Mouse (Mus musculus): ENCODE measurements around the gene Sae1.

The Sae1 gene

DNA sequence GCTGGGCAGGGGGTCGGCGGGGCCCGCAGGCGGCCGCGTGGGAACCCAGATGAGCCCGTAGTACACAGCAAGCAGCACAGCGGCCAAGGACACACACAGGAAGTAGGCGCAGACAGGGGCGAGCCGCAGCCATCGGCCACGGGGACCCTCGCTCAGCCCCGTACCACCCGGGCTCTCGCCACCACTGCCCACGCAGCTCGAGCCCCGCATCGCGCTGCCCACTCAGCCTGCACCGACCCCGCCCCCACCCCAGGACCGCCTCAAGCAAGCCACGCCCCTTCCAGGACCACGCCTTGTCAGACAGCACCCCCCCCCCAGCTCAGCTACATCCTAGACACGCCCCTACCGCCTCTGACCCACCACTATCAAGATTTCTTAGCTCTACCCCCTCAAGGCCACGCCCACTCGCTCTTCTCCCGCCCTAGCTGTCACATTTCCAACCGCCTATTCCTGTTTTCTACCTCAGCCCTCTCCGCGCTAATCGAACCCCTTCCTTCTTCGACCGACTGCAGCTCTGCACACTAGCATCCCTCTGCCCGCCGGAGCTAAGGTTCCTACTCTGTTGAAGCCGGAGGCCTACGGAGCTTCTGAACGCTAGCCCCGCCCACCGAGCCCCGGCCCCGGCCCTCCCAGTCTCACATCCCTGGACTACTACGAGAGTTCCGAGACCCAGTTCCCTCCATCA, 114.4 kb downstream of the Sae1 start, which contains the start of gene Inafm1:
Gene Inafm1 (minus strand): TSS at position 537 of the 685 bp plus-strand sequence.
- DNase-seq = peak; percentile 88

DNA sequence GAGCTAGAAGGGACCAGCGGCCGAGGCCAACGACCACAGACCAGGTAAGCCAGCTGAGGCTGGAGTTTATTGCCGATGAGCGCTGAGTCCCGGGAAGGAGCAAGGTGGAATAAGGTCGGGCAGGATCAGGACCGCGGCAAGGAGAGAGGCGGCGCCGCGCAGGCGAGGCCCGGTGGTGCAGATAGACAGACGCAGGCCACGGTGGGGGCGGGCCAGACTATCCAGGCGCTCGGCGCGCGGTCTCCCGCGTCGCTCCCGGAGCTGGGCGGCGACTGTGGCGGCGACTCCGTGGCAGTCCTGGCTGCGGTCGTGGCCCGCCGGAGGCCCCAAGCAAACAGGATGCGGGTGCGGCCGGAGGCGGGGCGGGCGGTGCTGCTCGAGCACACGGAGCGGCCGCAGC, 114.9 kb downstream of the Sae1 start:
- peak; percentile 56 for DNase-seq

DNA sequence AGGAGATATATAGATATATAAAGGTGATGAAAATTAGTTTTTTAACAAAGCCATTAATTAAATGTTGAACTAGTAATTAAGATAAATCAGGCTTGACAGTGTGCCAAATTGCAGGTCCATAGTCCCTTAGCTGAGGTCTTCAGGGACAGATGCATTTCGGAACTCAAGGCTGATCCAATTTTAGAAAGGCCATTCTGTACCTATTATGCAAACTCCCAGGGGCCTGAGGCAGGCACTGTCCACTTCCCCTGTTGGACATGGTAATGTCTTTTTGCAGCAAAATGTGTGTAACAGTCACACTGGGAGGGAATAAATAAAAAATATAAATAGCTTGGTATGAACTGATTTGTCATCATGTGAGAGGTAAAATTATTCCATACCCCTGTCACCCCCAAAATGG, 116.5 kb downstream of the Sae1 start:
- no peak for DNase-seq

Data from thymus, postnatal 25 days (tissue).